Mouse (Mus musculus) myocyte (in vitro differentiated cells): ENCODE measurements around the gene Itga11.

Experiments used
- CEBPB ChIP-seq: IDR thresholded peaks from 2 replicates; pipeline ENCODE4 v1.6.1; 2011; ENCODE audit warnings: mild to moderate bottlenecking, moderate library complexity; ENCODE audit not compliant: poor library complexity, insufficient read depth, severe bottlenecking
- POLR2A ChIP-seq: IDR thresholded peaks from one replicate; pipeline ENCODE4 v1.6.1; 2011; ENCODE audit warnings: low read depth, mild to moderate bottlenecking, control low read depth, moderate library complexity; ENCODE audit not compliant: insufficient read length
- TCF12 ChIP-seq: IDR thresholded peaks from one replicate; pipeline ENCODE4 v1.6.1; 2011; ENCODE audit warnings: mild to moderate bottlenecking, control low read depth; ENCODE audit not compliant: poor library complexity, insufficient read depth, severe bottlenecking

- no peak for TF ChIP-seq CEBPB
- TF ChIP-seq TCF12, result no peak
- no peak for TF ChIP-seq POLR2A
Measured at GRCm38 (mm10) chr9:62772746-62773145, 95.1 kb downstream of the Itga11 start.
